Mouse (Mus musculus): ENCODE measurements around the gene Slc24a5. TPM values are rescaled to one million over a fixed set of nuclear protein-coding genes. Genes with fewer than 3 reads are reported as not detected.
"Not testable (repeated sequence)": the region's sequence is repeated elsewhere in the genome, so short reads cannot be mapped to it uniquely, and the experiment has no call there.

The Slc24a5 gene
- polyA plus RNA-seq, 1 experiment from 2014 or later = 4.8 TPM

GRCm38 (mm10) chr2:125067373-125067772 is 551 bp upstream of the Slc24a5 start:
- Histone ChIP-seq H3K4me3 (no peak overlapping the region), H3K4me1 (peaks cover 7% of the 10 kb centered on the region), H3K9me3 (no peaks in the 10 kb centered on the region), H3K27me3 (ENCODE audit: insufficient read depth, poor library complexity, severe bottlenecking) (no peaks in the 10 kb centered on the region), H3K36me3 (no peaks in the 10 kb centered on the region), H3K27ac (no peak overlapping the region)
- DNase-seq (ENCODE audit: low spot score) = no peak
- WGBS = 86% methylated on average over 7 of the region's 7 CpGs

- peaks cover 10% of the 10 kb centered on the region for H3K4me1 ChIP-seq
- 87% methylated on average over 12 of the region's 12 CpGs for WGBS
- H3K36me3 ChIP-seq = no peaks in the 10 kb centered on the region
- no peak overlapping the region for H3K27ac ChIP-seq
- no peak for DNase-seq (ENCODE audit: low spot score)
- no peaks in the 10 kb centered on the region for H3K27me3 ChIP-seq (ENCODE audit: insufficient read depth, poor library complexity, severe bottlenecking)
- no peaks in the 10 kb centered on the region for H3K9me3 ChIP-seq
- H3K4me3 ChIP-seq = no peak overlapping the region
Measured at GRCm38 (mm10) chr2:125068696-125069095, 772 bp downstream of the Slc24a5 start.

GRCm38 (mm10) chr2:125073056-125073780 is 5.3 kb downstream of the Slc24a5 start:
- no peak overlapping the region for H3K4me3 ChIP-seq
- WGBS = 83% methylated on average over 3 of the region's 3 CpGs
- no peaks in the 10 kb centered on the region for H3K36me3 ChIP-seq
- H3K4me1 ChIP-seq = peaks cover 4% of the 10 kb centered on the region
- H3K27ac ChIP-seq = no peak overlapping the region
- no peaks in the 10 kb centered on the region for H3K9me3 ChIP-seq
- H3K27me3 ChIP-seq (ENCODE audit: insufficient read depth, poor library complexity, severe bottlenecking) = no peaks in the 10 kb centered on the region
- no peak for DNase-seq (ENCODE audit: low spot score)

- no peaks in the 10 kb centered on the region for H3K4me1 ChIP-seq
- no peak overlapping the region for H3K4me3 ChIP-seq
- no peak overlapping the region for H3K27ac ChIP-seq
- no peaks in the 10 kb centered on the region for H3K9me3 ChIP-seq
- 34% methylated on average over 1 of the region's 1 CpGs for WGBS
- DNase-seq (ENCODE audit: low spot score) = no peak
- H3K27me3 ChIP-seq (ENCODE audit: insufficient read depth, poor library complexity, severe bottlenecking) = no peaks in the 10 kb centered on the region
- peaks cover 51% of the 10 kb centered on the region for H3K36me3 ChIP-seq
Measured at GRCm38 (mm10) chr2:125083879-125084278, 16.0 kb downstream of the Slc24a5 start.

- no peak for DNase-seq (ENCODE audit: low spot score)
Measured at GRCm38 (mm10) chr2:125088757-125089156, 20.8 kb downstream of the Slc24a5 start.

GRCm38 (mm10) chr2:125092123-125092522 is 24.2 kb downstream of the Slc24a5 start:
- H3K9me3 ChIP-seq; H3K27me3 ChIP-seq (ENCODE audit: insufficient read depth, poor library complexity, severe bottlenecking); H3K4me1 ChIP-seq; DNase-seq (ENCODE audit: low spot score); H3K4me3 ChIP-seq; H3K27ac ChIP-seq: not testable (repeated sequence)
- peaks cover 70% of the 10 kb centered on the region for H3K36me3 ChIP-seq
- WGBS = 71% methylated on average over 3 of the region's 3 CpGs

More at GRCm38 (mm10) chr2:125088757-125089156, 20.8 kb downstream of the Slc24a5 start:
- peaks cover 68% of the 10 kb centered on the region for H3K36me3 ChIP-seq
- H3K27ac ChIP-seq = no peak overlapping the region
- WGBS = 93% methylated on average over 7 of the region's 7 CpGs
- H3K4me1 ChIP-seq = no peaks in the 10 kb centered on the region
- no peaks in the 10 kb centered on the region for H3K27me3 ChIP-seq (ENCODE audit: insufficient read depth, poor library complexity, severe bottlenecking)
- H3K4me3 ChIP-seq = no peak overlapping the region
- no peaks in the 10 kb centered on the region for H3K9me3 ChIP-seq

- H3K4me1 ChIP-seq; H3K4me3 ChIP-seq; H3K27me3 ChIP-seq (ENCODE audit: insufficient read depth, poor library complexity, severe bottlenecking); DNase-seq (ENCODE audit: low spot score); H3K27ac ChIP-seq; H3K9me3 ChIP-seq: not testable (repeated sequence)
- 95% methylated on average over 13 of the region's 13 CpGs for WGBS
- peaks cover 75% of the 10 kb centered on the region for H3K36me3 ChIP-seq
Measured at GRCm38 (mm10) chr2:125104491-125104890, 36.6 kb downstream of the Slc24a5 start.

- not testable (repeated sequence) for H3K9me3 ChIP-seq; H3K27ac ChIP-seq; H3K4me1 ChIP-seq; H3K4me3 ChIP-seq; DNase-seq (ENCODE audit: low spot score); H3K27me3 ChIP-seq (ENCODE audit: insufficient read depth, poor library complexity, severe bottlenecking)
- peaks cover 70% of the 10 kb centered on the region for H3K36me3 ChIP-seq
- WGBS = 90% methylated on average over 4 of the region's 4 CpGs
Measured at GRCm38 (mm10) chr2:125106536-125106935, 38.6 kb downstream of the Slc24a5 start.

- WGBS = 53% methylated on average over 6 of the region's 6 CpGs
- Histone ChIP-seq H3K27me3 (ENCODE audit: insufficient read depth, poor library complexity, severe bottlenecking) (no peaks in the 10 kb centered on the region), H3K36me3 (peaks cover 15% of the 10 kb centered on the region), H3K27ac (no peak overlapping the region), H3K9me3 (no peaks in the 10 kb centered on the region), H3K4me1 (peaks cover 29% of the 10 kb centered on the region), H3K4me3 (no peak overlapping the region)
- no peak for DNase-seq (ENCODE audit: low spot score)
Measured at GRCm38 (mm10) chr2:125119381-125120110, 51.6 kb downstream of the Slc24a5 start.

GRCm38 (mm10) chr2:125122288-125122623 is 54.3 kb downstream of the Slc24a5 start:
- peak overlapping the region; percentile 99 for H3K27ac ChIP-seq
- 24% methylated on average over 4 of the region's 4 CpGs for WGBS
- H3K4me3 ChIP-seq = peak overlapping the region; percentile 88
- H3K36me3 ChIP-seq = no peaks in the 10 kb centered on the region
- H3K9me3 ChIP-seq = no peaks in the 10 kb centered on the region
- peaks cover 29% of the 10 kb centered on the region for H3K4me1 ChIP-seq
- DNase-seq (ENCODE audit: low spot score) = no peak
- H3K27me3 ChIP-seq (ENCODE audit: insufficient read depth, poor library complexity, severe bottlenecking) = no peaks in the 10 kb centered on the region

GRCm38 (mm10) chr2:125122624-125123476 is 54.9 kb downstream of the Slc24a5 start:
- Histone ChIP-seq H3K4me1 (peaks cover 29% of the 10 kb centered on the region), H3K9me3 (no peaks in the 10 kb centered on the region), H3K27ac (peak overlapping the region; percentile 99), H3K36me3 (no peaks in the 10 kb centered on the region), H3K4me3 (peak overlapping the region; percentile 88), H3K27me3 (ENCODE audit: insufficient read depth, poor library complexity, severe bottlenecking) (no peaks in the 10 kb centered on the region)
- peak; percentile 81 for DNase-seq (ENCODE audit: low spot score)
- under 1% methylated on average over 55 of the region's 59 CpGs for WGBS

GRCm38 (mm10) chr2:125123477-125123852 is 55.5 kb downstream of the Slc24a5 start, which contains the start of gene Myef2:
Gene Myef2, minus strand, starts transcription at chr2:125123661.
- Histone ChIP-seq H3K4me1 (peaks cover 26% of the 10 kb centered on the region), H3K36me3 (no peaks in the 10 kb centered on the region), H3K9me3 (no peaks in the 10 kb centered on the region), H3K27me3 (ENCODE audit: insufficient read depth, poor library complexity, severe bottlenecking) (no peaks in the 10 kb centered on the region), H3K27ac (peak within 1 kb of the TSS; percentile 99), H3K4me3 (peak within 1 kb of the TSS; percentile 88)
- WGBS = under 1% methylated on average over 48 of the region's 48 CpGs
- peak; percentile 92 for DNase-seq (ENCODE audit: low spot score)

GRCm38 (mm10) chr2:125125824-125126223 is 57.9 kb downstream of the Slc24a5 start:
- 33% methylated on average over 4 of the region's 4 CpGs for WGBS
- Histone ChIP-seq H3K36me3 (no peaks in the 10 kb centered on the region), H3K9me3 (no peaks in the 10 kb centered on the region), H3K4me1 (peaks cover 13% of the 10 kb centered on the region), H3K27me3 (ENCODE audit: insufficient read depth, poor library complexity, severe bottlenecking) (no peaks in the 10 kb centered on the region), H3K27ac (no peak overlapping the region), H3K4me3 (no peak overlapping the region)
- DNase-seq (ENCODE audit: low spot score) = no peak
